Mouse (Mus musculus): ENCODE measurements at regions not wholly inside any gene's neighbourhood (a gene's known extent, or its start where the extent isn't known, plus 50 kb on each side); places are given as distances from the start of the nearest gene placed in this dataset.

DNA sequence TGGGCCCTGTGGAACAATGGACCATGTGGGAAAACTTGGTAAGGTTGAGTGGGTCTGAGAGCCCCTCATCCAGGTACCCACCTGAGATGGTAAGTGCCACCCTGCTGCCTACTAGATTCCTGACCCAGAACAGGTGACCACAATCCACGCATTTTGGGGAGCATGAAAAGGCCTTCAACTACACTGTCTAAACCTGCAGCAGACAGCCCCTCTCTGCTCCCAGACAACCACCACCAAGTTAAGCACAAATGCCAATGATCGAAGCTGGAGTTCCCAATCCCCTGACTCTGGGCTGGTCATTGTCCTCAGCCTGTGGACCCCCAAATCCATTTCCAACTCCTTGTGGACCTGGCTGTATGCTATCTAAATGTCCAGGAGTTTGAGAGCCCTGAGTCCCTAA lies 517.2 kb upstream of the Arrdc3 start:
- TF ChIP-seq CTCF (IDR thresholded peaks at IDR 0.05; ENCODE audit: low read depth, low read length) (no peak), POLR2A (IDR thresholded peaks at IDR 0.05; ENCODE audit: extremely low read depth, insufficient read depth, low read length) (no peak)
